Mouse (Mus musculus) intestine, embryonic 16.5 days (tissue): ENCODE results near the gene Sgo2a. TPM values are rescaled to one million over a fixed set of nuclear protein-coding genes. Genes with fewer than 3 reads are reported as not detected.

ENCODE experiments used
- ATAC-seq: fragments of 200-750 bp; cut with Nextera tagmentation; 2 replicates; pipeline ENCODE4 v1.8.0; 2017; ENCODE audit warnings: moderate TSS enrichment, moderate library complexity
- H3K27ac ChIP-seq: fragments of 300-500 bp; sonication (generic); 2 replicates; pipeline ENCODE4 v1.5.1; 2014; ENCODE audit warnings: mild to moderate bottlenecking, low read length
- H3K27me3 ChIP-seq: fragments of 300-500 bp; sonication (generic); replicated peaks from 2 replicates; pipeline ENCODE4 v1.6.1; 2014; ENCODE audit warnings: low read length, control low read depth, mixed read lengths; ENCODE audit not compliant: control insufficient read depth, insufficient read depth
- H3K36me3 ChIP-seq: fragments of 300-500 bp; sonication (generic); 2 replicates; pipeline ENCODE4 v1.6.1; 2014; ENCODE audit warnings: low read length, control low read depth; ENCODE audit not compliant: control insufficient read depth, insufficient read depth
- H3K4me1 ChIP-seq: fragments of 300-500 bp; sonication (generic); 2 replicates; pipeline ENCODE4 v1.6.1; 2014; ENCODE audit warnings: low read length, control low read depth, mixed read lengths; ENCODE audit not compliant: control insufficient read depth, insufficient read depth
- H3K4me2 ChIP-seq: fragments of 300-500 bp; sonication (generic); 2 replicates; pipeline ENCODE4 v1.6.1; 2014; ENCODE audit warnings: low read depth, low read length, control low read depth
- H3K4me3 ChIP-seq: fragments of 300-500 bp; sonication (generic); 2 replicates; pipeline ENCODE4 v1.5.1; 2014; ENCODE audit warnings: mild to moderate bottlenecking, low read length
- H3K9ac ChIP-seq: fragments of 300-500 bp; sonication (generic); 2 replicates; pipeline ENCODE4 v1.6.1; 2014; ENCODE audit warnings: low read depth, low read length
- H3K9me3 ChIP-seq: fragments of 300-500 bp; sonication (generic); 2 replicates; pipeline ENCODE4 v1.6.1; 2016; ENCODE audit warnings: low read length, control low read depth; ENCODE audit not compliant: control insufficient read depth
- WGBS: fragments of 180-500 bp; shearing (Covaris S2); extraction: QIAGEN DNeasy Blood & Tissue Kit; methylation state at CpG from one replicate; pipeline ENCODE4 v1.1.7; 2014; 5-methylcytosine and 5-hydroxymethylcytosine counted together
- polyA plus RNA-seq: library from polyadenylated mRNA; unstranded; fragments of >200 nt; fragmentation: Nextera tagmentation; extraction: Ambion mirVana; gene quantifications from 2 replicates; pipeline ENCODE4 v1.2.1, GENCODE M21; 2015

Sgo2a gene
- polyA plus RNA-seq, 1 experiment from 2014 or later, result 11.5 TPM

DNA sequence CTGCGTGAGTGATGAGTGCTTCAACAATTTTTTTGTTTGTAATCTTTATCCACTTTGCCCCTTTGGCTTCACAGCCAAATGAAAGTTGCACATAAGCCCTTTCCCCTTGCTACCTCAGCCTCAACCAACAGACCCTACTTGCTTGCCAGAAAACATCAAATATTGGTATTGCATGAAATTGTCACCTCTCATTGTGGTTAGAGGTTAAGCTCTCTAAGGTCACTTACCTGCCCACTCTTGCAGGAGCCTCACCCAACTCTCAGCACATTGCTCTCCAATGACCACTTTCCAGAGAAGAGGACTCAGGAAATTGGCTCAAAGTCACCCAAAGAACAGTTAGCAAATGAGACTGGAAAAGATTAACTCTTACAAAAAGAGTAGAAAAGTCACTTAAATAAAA is 75.7 kb downstream of the Sgo2a start:
- Histone ChIP-seq H3K27ac (no peak overlapping the region), H3K4me2 (no peak overlapping the region), H3K4me3 (no peak overlapping the region), H3K4me1 (no peaks in the 10 kb centered on the region), H3K9me3 (no peaks in the 10 kb centered on the region), H3K9ac (no peak overlapping the region), H3K36me3 (no peaks in the 10 kb centered on the region), H3K27me3 (no peaks in the 10 kb centered on the region)
- WGBS, result 84% methylated on average over 1 of the region's 1 CpGs
- no peak for ATAC-seq

GRCm38 (mm10) chr1:58072416-58072815 is 76.6 kb downstream of the Sgo2a start:
- no peak for ATAC-seq
- H3K36me3 ChIP-seq, result no peaks in the 10 kb centered on the region
- H3K9me3 ChIP-seq, result no peaks in the 10 kb centered on the region
- no peak overlapping the region for H3K9ac ChIP-seq
- no peaks in the 10 kb centered on the region for H3K4me1 ChIP-seq
- no peak overlapping the region for H3K4me2 ChIP-seq
- 77% methylated on average over 2 of the region's 2 CpGs for WGBS
- no peak overlapping the region for H3K4me3 ChIP-seq
- H3K27me3 ChIP-seq, result no peaks in the 10 kb centered on the region
- no peak overlapping the region for H3K27ac ChIP-seq

DNA sequence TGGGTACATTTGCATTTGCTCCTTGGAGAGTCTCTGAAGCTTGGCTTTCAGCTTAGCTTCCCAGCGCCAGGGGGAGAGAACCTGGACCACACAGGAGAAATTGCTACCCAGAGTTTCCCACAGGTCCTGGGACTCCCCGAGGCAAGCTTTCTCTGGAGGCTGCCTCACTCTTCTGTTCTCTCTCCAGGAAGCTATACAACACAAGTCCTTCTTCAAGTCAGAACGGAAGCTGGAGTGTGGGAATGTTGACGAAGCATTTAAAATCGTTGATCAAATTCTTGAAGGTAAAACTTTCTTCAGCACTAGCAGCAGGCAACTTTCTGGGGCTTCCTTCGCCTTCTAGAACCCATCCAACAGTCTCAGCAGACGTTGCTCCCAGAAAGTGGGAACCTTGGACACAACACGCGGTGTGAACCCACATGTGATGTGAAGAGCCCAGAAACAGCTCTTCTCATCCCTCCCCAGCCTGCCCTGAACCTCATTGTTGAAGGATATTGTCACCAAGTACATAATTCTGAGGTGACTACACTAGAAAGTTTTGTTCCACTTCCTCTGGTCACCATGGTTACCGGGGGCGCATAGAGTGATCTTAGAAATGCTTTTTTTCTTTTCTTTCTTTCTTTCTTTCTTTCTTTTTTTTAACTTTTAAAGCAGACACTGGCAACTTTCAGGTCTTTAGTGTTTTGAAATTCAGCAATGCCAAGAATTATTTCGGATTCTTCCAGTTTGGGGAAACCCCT is 77.4 kb downstream of the Sgo2a start:
- Histone ChIP-seq H3K27me3 (no peaks in the 10 kb centered on the region), H3K27ac (no peak overlapping the region), H3K4me2 (no peak overlapping the region), H3K9me3 (no peaks in the 10 kb centered on the region), H3K4me1 (no peaks in the 10 kb centered on the region), H3K36me3 (no peaks in the 10 kb centered on the region), H3K9ac (no peak overlapping the region), H3K4me3 (no peak overlapping the region)
- no peak for ATAC-seq
- WGBS, result 74% methylated on average over 12 of the region's 12 CpGs

DNA sequence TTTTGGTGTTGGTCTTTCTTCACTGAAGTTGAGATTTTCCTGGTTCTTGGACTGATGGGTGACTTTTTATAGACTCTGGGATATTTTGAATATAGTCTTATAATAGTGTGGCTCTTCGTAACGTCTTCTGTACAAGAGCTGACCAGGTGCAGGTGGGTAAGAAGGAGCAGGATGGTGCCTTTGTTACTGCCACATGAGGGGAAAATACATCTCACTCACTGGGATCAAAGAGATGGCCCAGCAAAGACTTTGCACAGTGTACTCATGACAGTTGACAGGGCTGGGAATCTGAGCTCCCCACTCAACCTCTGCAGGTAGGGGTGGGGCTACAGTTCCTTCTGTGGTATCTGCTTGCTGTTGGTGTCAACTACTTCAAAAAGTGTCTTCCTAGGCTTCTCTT is 78.5 kb downstream of the Sgo2a start:
- Histone ChIP-seq H3K27ac (no peak overlapping the region), H3K4me2 (no peak overlapping the region), H3K4me3 (no peak overlapping the region), H3K27me3 (no peaks in the 10 kb centered on the region), H3K9me3 (no peaks in the 10 kb centered on the region), H3K36me3 (no peaks in the 10 kb centered on the region), H3K9ac (no peak overlapping the region), H3K4me1 (no peaks in the 10 kb centered on the region)
- 93% methylated on average over 2 of the region's 2 CpGs for WGBS
- no peak for ATAC-seq

Other genes with a start within 250 kb of the Sgo2a start
- gene Spats2l, start 221.8 kb upstream of the Sgo2a start, polyA plus RNA-seq, result 53.0 and 56.7 TPM in 2 replicates
- 8.6 and 9.0 TPM in 2 replicates for gene Kctd18, start 23.0 kb downstream of the Sgo2a start, polyA plus RNA-seq
- gene Aox1, start 34.0 kb downstream of the Sgo2a start, polyA plus RNA-seq, result 0.04 and 0.16 TPM in 2 replicates
- gene Aox3, start 117.2 kb downstream of the Sgo2a start, polyA plus RNA-seq, result 0.50 and 0.68 TPM in 2 replicates
- gene Aox4, start 214.4 kb downstream of the Sgo2a start, polyA plus RNA-seq, result 0.06 and 0.10 TPM in 2 replicates